Mouse (Mus musculus): ENCODE measurements around the gene Exoc6b. TPM values are rescaled to one million over a fixed set of nuclear protein-coding genes. Genes with fewer than 3 reads are reported as not detected.

Gene Exoc6b
- polyA plus RNA-seq, 1 experiment from 2014 or later = 39.0 TPM

GRCm38 (mm10) chr6:84959520-84959919 is 109.8 kb downstream of the Exoc6b start:
- H3K4me2 ChIP-seq (ENCODE audit: low read length) = no peak overlapping the region
- H3K9ac ChIP-seq (ENCODE audit: low read length) = no peak overlapping the region
- no peaks in the 10 kb centered on the region for H3K9me3 ChIP-seq (replicated peaks; ENCODE audit: control insufficient read depth, low read length)
- no peak overlapping the region for H3K27ac ChIP-seq (ENCODE audit: low read depth, low read length)
- no peaks in the 10 kb centered on the region for H3K4me1 ChIP-seq (ENCODE audit: control insufficient read depth, insufficient read depth, low read length)
- 70% methylated on average over 2 of the region's 2 CpGs for WGBS
- H3K4me3 ChIP-seq (ENCODE audit: low read depth, low read length) = no peak overlapping the region
- no peaks in the 10 kb centered on the region for H3K27me3 ChIP-seq (replicated peaks; ENCODE audit: control insufficient read depth, insufficient read depth, low read length)
- no peak for ATAC-seq
- DNase-seq (ENCODE audit: low spot score) = no peak
- H3K36me3 ChIP-seq (ENCODE audit: control insufficient read depth, insufficient read depth, low read length) = no peaks in the 10 kb centered on the region

- H3K27ac ChIP-seq (ENCODE audit: low read depth, low read length) = no peak overlapping the region
- H3K4me3 ChIP-seq (ENCODE audit: low read depth, low read length) = no peak overlapping the region
- 0 out of 2 replicates have a peak, but pooled peaks cover 2% of the 10 kb centered on the region for H3K4me1 ChIP-seq (ENCODE audit: control insufficient read depth, insufficient read depth, low read length)
- no peaks in the 10 kb centered on the region for H3K9me3 ChIP-seq (replicated peaks; ENCODE audit: control insufficient read depth, low read length)
- no peaks in the 10 kb centered on the region for H3K36me3 ChIP-seq (ENCODE audit: control insufficient read depth, insufficient read depth, low read length)
- H3K27me3 ChIP-seq (replicated peaks; ENCODE audit: control insufficient read depth, insufficient read depth, low read length) = no peaks in the 10 kb centered on the region
- no peak for DNase-seq (ENCODE audit: low spot score)
- H3K9ac ChIP-seq (ENCODE audit: low read length) = no peak overlapping the region
- 68% methylated on average over 1 of the region's 1 CpGs for WGBS
- no peak overlapping the region for H3K4me2 ChIP-seq (ENCODE audit: low read length)
- ATAC-seq = no peak
These were observed 117.7 kb downstream of the Exoc6b start for GRCm38 (mm10) chr6:84951621-84952020.

- DNase-seq (ENCODE audit: low spot score) (peak; percentile 88), ATAC-seq (peak; percentile 91)
- no peak overlapping the region for H3K4me3 ChIP-seq (ENCODE audit: low read depth, low read length)
- no peaks in the 10 kb centered on the region for H3K36me3 ChIP-seq (ENCODE audit: control insufficient read depth, insufficient read depth, low read length)
- no peak overlapping the region for H3K9ac ChIP-seq (ENCODE audit: low read length)
- no peak overlapping the region for H3K4me2 ChIP-seq (ENCODE audit: low read length)
- H3K27me3 ChIP-seq (replicated peaks; ENCODE audit: control insufficient read depth, insufficient read depth, low read length) = no peaks in the 10 kb centered on the region
- no peak overlapping the region for H3K27ac ChIP-seq (ENCODE audit: low read depth, low read length)
- 0 out of 2 replicates have a peak, but pooled peaks cover 4% of the 10 kb centered on the region for H3K4me1 ChIP-seq (ENCODE audit: control insufficient read depth, insufficient read depth, low read length)
- no peaks in the 10 kb centered on the region for H3K9me3 ChIP-seq (replicated peaks; ENCODE audit: control insufficient read depth, low read length)
- WGBS = 13% methylated on average over 3 of the region's 3 CpGs
These were observed 122.7 kb downstream of the Exoc6b start for GRCm38 (mm10) chr6:84946569-84946968.

GRCm38 (mm10) chr6:84946106-84946505 is 123.2 kb downstream of the Exoc6b start:
- Histone ChIP-seq H3K27me3 (replicated peaks; ENCODE audit: control insufficient read depth, insufficient read depth, low read length) (no peaks in the 10 kb centered on the region), H3K9ac (ENCODE audit: low read length) (no peak overlapping the region), H3K4me1 (ENCODE audit: control insufficient read depth, insufficient read depth, low read length) (0 out of 2 replicates have a peak, but pooled peaks cover 4% of the 10 kb centered on the region), H3K4me3 (ENCODE audit: low read depth, low read length) (no peak overlapping the region), H3K36me3 (ENCODE audit: control insufficient read depth, insufficient read depth, low read length) (no peaks in the 10 kb centered on the region), H3K27ac (ENCODE audit: low read depth, low read length) (0 out of 2 replicates have a peak overlapping the region, but pooled peaks have one; percentile 27), H3K9me3 (replicated peaks; ENCODE audit: control insufficient read depth, low read length) (no peaks in the 10 kb centered on the region), H3K4me2 (ENCODE audit: low read length) (no peak overlapping the region)
- ATAC-seq = no peak
- no peak for DNase-seq (ENCODE audit: low spot score)
- 60% methylated on average over 2 of the region's 2 CpGs for WGBS

- Histone ChIP-seq H3K27ac (ENCODE audit: low read depth, low read length) (no peak overlapping the region), H3K36me3 (ENCODE audit: control insufficient read depth, insufficient read depth, low read length) (no peaks in the 10 kb centered on the region), H3K4me1 (ENCODE audit: control insufficient read depth, insufficient read depth, low read length) (no peaks in the 10 kb centered on the region), H3K27me3 (replicated peaks; ENCODE audit: control insufficient read depth, insufficient read depth, low read length) (no peaks in the 10 kb centered on the region), H3K4me2 (ENCODE audit: low read length) (no peak overlapping the region), H3K9ac (ENCODE audit: low read length) (no peak overlapping the region), H3K9me3 (replicated peaks; ENCODE audit: control insufficient read depth, low read length) (no peaks in the 10 kb centered on the region), H3K4me3 (ENCODE audit: low read depth, low read length) (no peak overlapping the region)
- DNase-seq (ENCODE audit: low spot score) (no peak), ATAC-seq (no peak)
- WGBS = 69% methylated on average over 11 of the region's 11 CpGs
These were observed 136.1 kb downstream of the Exoc6b start for GRCm38 (mm10) chr6:84932953-84933921.

GRCm38 (mm10) chr6:84931051-84931450 is 138.3 kb downstream of the Exoc6b start:
- WGBS = 64% methylated on average over 1 of the region's 1 CpGs
- no peaks in the 10 kb centered on the region for H3K4me1 ChIP-seq (ENCODE audit: control insufficient read depth, insufficient read depth, low read length)
- no peaks in the 10 kb centered on the region for H3K36me3 ChIP-seq (ENCODE audit: control insufficient read depth, insufficient read depth, low read length)
- peak; percentile 63; the same call in 1 of the 2 replicates for ATAC-seq
- no peaks in the 10 kb centered on the region for H3K9me3 ChIP-seq (replicated peaks; ENCODE audit: control insufficient read depth, low read length)
- peak; percentile 22 for DNase-seq (ENCODE audit: low spot score)
- no peak overlapping the region for H3K4me2 ChIP-seq (ENCODE audit: low read length)
- no peak overlapping the region for H3K27ac ChIP-seq (ENCODE audit: low read depth, low read length)
- H3K9ac ChIP-seq (ENCODE audit: low read length) = no peak overlapping the region
- H3K4me3 ChIP-seq (ENCODE audit: low read depth, low read length) = no peak overlapping the region
- no peaks in the 10 kb centered on the region for H3K27me3 ChIP-seq (replicated peaks; ENCODE audit: control insufficient read depth, insufficient read depth, low read length)

- H3K27me3 ChIP-seq (replicated peaks; ENCODE audit: control insufficient read depth, insufficient read depth, low read length) = no peaks in the 10 kb centered on the region
- DNase-seq (ENCODE audit: low spot score) = peak; percentile 61
- no peaks in the 10 kb centered on the region for H3K9me3 ChIP-seq (replicated peaks; ENCODE audit: control insufficient read depth, low read length)
- no peak overlapping the region for H3K27ac ChIP-seq (ENCODE audit: low read depth, low read length)
- H3K36me3 ChIP-seq (ENCODE audit: control insufficient read depth, insufficient read depth, low read length) = no peaks in the 10 kb centered on the region
- no peak for ATAC-seq
- no peak overlapping the region for H3K4me3 ChIP-seq (ENCODE audit: low read depth, low read length)
- H3K4me2 ChIP-seq (ENCODE audit: low read length) = no peak overlapping the region
- no peak overlapping the region for H3K9ac ChIP-seq (ENCODE audit: low read length)
- no peaks in the 10 kb centered on the region; the same call in 1 of the 2 replicates for H3K4me1 ChIP-seq (ENCODE audit: control insufficient read depth, insufficient read depth, low read length)
- 69% methylated on average over 3 of the region's 3 CpGs for WGBS
These were observed 143.2 kb downstream of the Exoc6b start for GRCm38 (mm10) chr6:84926066-84926465.

GRCm38 (mm10) chr6:84923760-84924221 is 145.5 kb downstream of the Exoc6b start:
- H3K27me3 ChIP-seq (replicated peaks; ENCODE audit: control insufficient read depth, insufficient read depth, low read length) = no peaks in the 10 kb centered on the region
- peak overlapping the region; percentile 41; the same call in 1 of the 2 replicates for H3K27ac ChIP-seq (ENCODE audit: low read depth, low read length)
- H3K9me3 ChIP-seq (replicated peaks; ENCODE audit: control insufficient read depth, low read length) = no peaks in the 10 kb centered on the region
- DNase-seq (ENCODE audit: low spot score) (peak; percentile 53), ATAC-seq (peak; percentile 20; the same call in 1 of the 2 replicates)
- H3K36me3 ChIP-seq (ENCODE audit: control insufficient read depth, insufficient read depth, low read length) = no peaks in the 10 kb centered on the region
- H3K4me2 ChIP-seq (ENCODE audit: low read length) = peak overlapping the region; percentile 28
- H3K4me1 ChIP-seq (ENCODE audit: control insufficient read depth, insufficient read depth, low read length) = no peaks in the 10 kb centered on the region; the same call in 1 of the 2 replicates
- H3K9ac ChIP-seq (ENCODE audit: low read length) = no peak overlapping the region
- no peak overlapping the region for H3K4me3 ChIP-seq (ENCODE audit: low read depth, low read length)
- 18% methylated on average over 12 of the region's 12 CpGs for WGBS

GRCm38 (mm10) chr6:84916291-84916690 is 153.0 kb downstream of the Exoc6b start:
- no peaks in the 10 kb centered on the region for H3K4me1 ChIP-seq (ENCODE audit: control insufficient read depth, insufficient read depth, low read length)
- H3K27me3 ChIP-seq (replicated peaks; ENCODE audit: control insufficient read depth, insufficient read depth, low read length) = no peaks in the 10 kb centered on the region
- H3K4me3 ChIP-seq (ENCODE audit: low read depth, low read length) = no peak overlapping the region
- no peaks in the 10 kb centered on the region for H3K36me3 ChIP-seq (ENCODE audit: control insufficient read depth, insufficient read depth, low read length)
- DNase-seq (ENCODE audit: low spot score) = peak; percentile 55
- WGBS = 43% methylated on average over 2 of the region's 2 CpGs
- ATAC-seq = no peak
- no peak overlapping the region for H3K9ac ChIP-seq (ENCODE audit: low read length)
- no peaks in the 10 kb centered on the region for H3K9me3 ChIP-seq (replicated peaks; ENCODE audit: control insufficient read depth, low read length)
- H3K27ac ChIP-seq (ENCODE audit: low read depth, low read length) = no peak overlapping the region
- H3K4me2 ChIP-seq (ENCODE audit: low read length) = no peak overlapping the region

Data from forebrain, embryonic 14.5 days (tissue).